Mouse (Mus musculus) gastrocnemius, postnatal 25 days (tissue): ENCODE results near the gene Sct. TPM values are rescaled to one million over a fixed set of nuclear protein-coding genes. Genes with fewer than 3 reads are reported as not detected.

ENCODE experiments used
- DNase-seq: peaks from one replicate; pipeline ENCODE4 v3.0.0; 2022
- total RNA-seq, 2 experiments: library from RNA; stranded (reverse); gene quantifications; 1 replicate in 1 of 2; 2 replicates in 1 of 2; pipeline ENCODE4 v1.2.3; 2021

Sct gene
- total RNA-seq, 2 experiments from 2014 or later, result 0.56 TPM; not detected in 1

DNA sequence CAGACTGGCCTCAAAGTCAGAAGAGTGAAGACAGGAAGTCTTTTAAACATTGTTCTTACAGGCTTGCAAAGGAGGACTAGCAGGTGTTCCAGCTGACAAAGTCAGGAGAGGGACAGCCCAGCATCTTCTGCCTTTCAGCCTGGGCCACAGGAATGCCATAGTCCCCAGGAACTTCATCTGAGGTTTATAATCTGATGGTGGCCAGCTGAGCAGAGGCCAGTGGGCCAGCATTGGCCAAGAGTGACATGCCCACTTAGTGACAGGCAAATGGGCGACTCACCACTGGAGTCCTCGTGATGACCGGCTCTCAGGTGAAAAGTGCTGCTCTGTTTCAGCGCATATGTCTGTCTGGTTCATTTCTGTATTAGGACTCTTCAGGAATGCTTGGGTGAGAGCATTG, 48.4 kb downstream of the Sct start:
- DNase-seq, result no peak

DNA sequence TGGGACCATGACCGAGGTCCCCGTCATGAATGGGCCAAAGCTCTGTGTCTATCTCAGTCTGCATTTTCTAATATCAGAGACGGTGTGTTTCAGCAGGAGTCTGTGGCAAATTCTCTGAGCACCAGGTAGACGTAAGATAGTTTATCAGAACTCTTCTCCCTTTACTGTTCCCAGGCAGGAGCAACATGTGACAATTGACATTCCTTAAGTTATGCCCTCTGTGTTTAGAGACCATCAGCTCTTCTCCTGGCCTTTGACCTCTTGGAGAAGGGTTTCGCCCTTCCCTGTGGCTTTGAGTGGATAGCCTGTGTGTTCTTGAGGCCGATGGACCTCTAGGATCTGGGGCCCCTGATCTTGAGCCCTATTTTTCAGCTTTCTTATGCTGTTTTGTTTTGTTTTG, 49.2 kb downstream of the Sct start:
- DNase-seq, result no peak

Other genes with a start within 250 kb of the Sct start
- not detected for gene B4galnt4, start 218.0 kb downstream of the Sct start, total RNA-seq
- gene Pkp3, start 200.9 kb downstream of the Sct start, total RNA-seq, result under 1 TPM in 1 of 2 experiments, not detected in 1; 0.29 TPM
- 1 to 10 TPM; 1.4 to 2.4 TPM for gene Sigirr, start 178.6 kb downstream of the Sct start, total RNA-seq
- not detected for gene Ano9, start 161.3 kb downstream of the Sct start, total RNA-seq
- 10 to 100 TPM; 18.7 to 25.6 TPM for gene Ptdss2, start 156.8 kb downstream of the Sct start, total RNA-seq
- gene Rnh1, start 106.3 kb downstream of the Sct start, total RNA-seq, result 10 to 100 TPM; 38.8 to 51.5 TPM
- 100 to 1,000 TPM; 150 TPM for gene Hras, start 85.1 kb downstream of the Sct start, total RNA-seq
- 1 to 10 TPM; 1.4 to 2.5 TPM for gene Lrrc56, start 85.0 kb downstream of the Sct start, total RNA-seq
- gene Lmntd2, start 65.1 kb downstream of the Sct start, total RNA-seq, result not detected
- 1 to 10 TPM in 1 of 2 experiments, under 1 TPM in 1; 0.38 to 1.1 TPM for gene Rassf7, start 63.3 kb downstream of the Sct start, total RNA-seq
- 10 to 100 TPM; 17.3 to 21.4 TPM for gene Phrf1, start 50.3 kb downstream of the Sct start, total RNA-seq
- 1 to 10 TPM; 1.1 to 1.2 TPM for gene Irf7, start 12.7 kb downstream of the Sct start, total RNA-seq
- gene Cdhr5, start 2.3 kb downstream of the Sct start, total RNA-seq, result under 1 TPM; 0.16 to 0.28 TPM
- under 1 TPM in 1 of 2 experiments, not detected in 1; 0.23 TPM for gene Drd4, start 12.9 kb upstream of the Sct start, total RNA-seq
- gene Deaf1, start 48.6 kb upstream of the Sct start, total RNA-seq, result 10 to 100 TPM; 11.2 to 11.7 TPM
- 10 to 100 TPM; 11.0 to 11.5 TPM for gene Tmem80, start 48.6 kb upstream of the Sct start, total RNA-seq
- gene Eps8l2, start 59.7 kb upstream of the Sct start, total RNA-seq, result 1 to 10 TPM; 1.5 to 2.1 TPM
- gene Taldo1, start 113.1 kb upstream of the Sct start, total RNA-seq, result 10 to 100 TPM; 78.9 to 91.3 TPM
- 1 to 10 TPM; 5.2 to 6.7 TPM for gene Gatd1, start 135.0 kb upstream of the Sct start, total RNA-seq
- under 1 TPM; 0.38 to 0.75 TPM for gene Cend1, start 150.4 kb upstream of the Sct start, total RNA-seq
- gene Slc25a22, start 158.8 kb upstream of the Sct start, total RNA-seq, result 10 to 100 TPM; 17.1 to 32.9 TPM
- under 1 TPM; 0.18 to 0.75 TPM for gene Pidd1, start 164.9 kb upstream of the Sct start, total RNA-seq
- gene Rplp2, start 168.2 kb upstream of the Sct start, total RNA-seq, result 100 to 1,000 TPM; 531 to 541 TPM
- gene Pnpla2, start 176.1 kb upstream of the Sct start, total RNA-seq, result 100 to 1,000 TPM; 265 to 357 TPM
- 1 to 10 TPM; 3.9 to 7.0 TPM for gene Cracr2b, start 182.0 kb upstream of the Sct start, total RNA-seq
- 10 to 100 TPM; 67.7 to 87.4 TPM for gene Cd151, start 188.3 kb upstream of the Sct start, total RNA-seq
- gene Polr2l, start 196.0 kb upstream of the Sct start, total RNA-seq, result 10 to 100 TPM; 55.2 to 56.0 TPM
- 10 to 100 TPM in 1 of 2 experiments, 1 to 10 TPM in 1; 5.6 to 16.5 TPM for gene Tspan4, start 196.1 kb upstream of the Sct start, total RNA-seq